Mouse (Mus musculus) megakaryocyte, embryonic 14.5 days (primary cell): ENCODE measurements around the gene Agap3.

Experiments
- FLI1 ChIP-seq: IDR thresholded peaks from 2 replicates; pipeline ENCODE4 v1.6.1; 2012; ENCODE audit warnings: low read length, inconsistent platforms, mixed read lengths
- GATA1 ChIP-seq: IDR thresholded peaks from 3 replicates; pipeline ENCODE4 v1.6.1; 2012; ENCODE audit warnings: mixed read lengths, low read length, inconsistent platforms, borderline replicate concordance

GRCm38 (mm10) chr5:24542643-24543042 is 90.7 kb downstream of the Agap3 start:
- TF ChIP-seq GATA1: no peak
- no peak for TF ChIP-seq FLI1
